Mouse (Mus musculus) frontal cortex, postnatal 36 days (tissue): ENCODE measurements around the gene Fuom.

ENCODE experiments used
- DNase-seq, 2 experiments: peaks; one replicate each; pipeline ENCODE4 v3.0.0; 2022; ENCODE audit warnings: low spot score in 2 of 2

Fuom gene

GRCm38 (mm10) chr7:140057413-140058407 is 44.5 kb downstream of the Fuom start:
- DNase-seq = no peak

- no peak for DNase-seq
These were observed 48.1 kb downstream of the Fuom start for GRCm38 (mm10) chr7:140054124-140054523.

- DNase-seq = no peak
These were observed 53.0 kb downstream of the Fuom start for GRCm38 (mm10) chr7:140049115-140049689.

GRCm38 (mm10) chr7:140048361-140049114 is 53.7 kb downstream of the Fuom start, which contains the start of gene Msx3:
Gene Msx3 (minus strand): TSS chr7:140049089.
- no peak for DNase-seq

- DNase-seq = no peak
These were observed 54.4 kb downstream of the Fuom start for GRCm38 (mm10) chr7:140047811-140048311.
